Mouse (Mus musculus) macrophage (primary cell): Measurements from ENCODE around the gene Nav2. TPM values are rescaled to one million over a fixed set of nuclear protein-coding genes. Genes with fewer than 3 reads are reported as not detected.

Experiments
- H3K27ac ChIP-seq: fragments of 350-480 bp; formaldehyde crosslinking; 2 replicates; pipeline ENCODE4 v1.9.0; 2021
- H3K36me3 ChIP-seq: fragments of 350-480 bp; formaldehyde crosslinking; 2 replicates; pipeline ENCODE4 v1.9.0; 2021; ENCODE audit errors: inconsistent target
- H3K4me3 ChIP-seq: fragments of 350-480 bp; formaldehyde crosslinking; 2 replicates; pipeline ENCODE4 v1.9.0; 2021; ENCODE audit errors: inconsistent target
- H3K79me2 ChIP-seq: fragments of 350-480 bp; formaldehyde crosslinking; 2 replicates; pipeline ENCODE4 v1.9.0; 2021; ENCODE audit errors: inconsistent target
- WGBS: methylation state at CpG from one replicate; pipeline ENCODE4 v1.1.7; 2026; ENCODE audit warnings: inconsistent platforms; ENCODE audit not compliant: missing documents; 5-methylcytosine and 5-hydroxymethylcytosine counted together
- polyA plus RNA-seq: library from polyadenylated mRNA; stranded (reverse); fragments of 250-400 nt; gene quantifications from 3 replicates; pipeline ENCODE4 v1.2.4, GENCODE M21; 2018; ENCODE audit warnings: inconsistent platforms

Nav2 gene
- polyA plus RNA-seq, 1 experiment from 2014 or later, result 19.2 TPM

DNA sequence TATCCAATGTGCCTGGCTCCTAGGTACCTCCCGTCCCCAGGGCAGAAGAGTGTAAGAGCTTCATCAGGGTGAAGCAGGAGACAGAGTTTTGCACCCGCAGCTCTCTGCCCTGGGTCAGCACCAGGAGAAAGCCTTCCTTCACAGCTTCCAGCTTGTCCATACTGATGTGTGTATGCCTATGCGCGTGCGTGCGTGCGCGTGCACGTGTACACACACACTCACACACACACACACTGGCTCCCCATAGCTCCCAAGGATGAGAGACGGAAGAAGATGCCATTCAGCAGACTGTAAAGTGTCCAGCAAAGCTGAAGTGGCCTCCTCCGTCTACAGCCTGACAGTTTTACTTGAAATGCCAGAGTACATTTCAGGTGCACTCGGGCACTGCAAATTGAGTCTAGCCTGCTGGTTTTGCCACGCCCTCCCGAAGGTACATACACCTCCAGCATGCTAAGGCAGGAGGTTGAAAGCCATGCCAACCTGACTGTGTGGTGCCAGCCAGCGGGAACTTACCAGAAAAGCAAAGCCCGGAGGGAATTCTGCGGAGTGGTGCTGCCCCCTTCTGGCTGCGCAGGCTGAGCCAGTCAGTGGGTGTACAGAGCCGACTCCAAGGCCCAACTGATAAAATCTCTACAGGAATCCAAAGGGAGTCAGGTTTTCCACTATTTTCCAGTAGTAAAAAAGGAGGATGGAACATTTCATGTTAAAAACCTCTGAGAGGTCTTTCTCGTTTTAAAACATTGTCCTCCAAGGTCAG lies 212.6 kb downstream of the Nav2 start:
- H3K4me3 ChIP-seq, result no peak overlapping the region
- WGBS, result 29% methylated on average over 14 of the region's 20 CpGs
- no peak overlapping the region for H3K27ac ChIP-seq
- H3K79me2 ChIP-seq, result no peaks in the 10 kb centered on the region
- H3K36me3 ChIP-seq, result no peaks in the 10 kb centered on the region

GRCm38 (mm10) chr7:49122498-49122897 lies 214.0 kb downstream of the Nav2 start:
- Histone ChIP-seq H3K36me3 (no peaks in the 10 kb centered on the region), H3K4me3 (no peak overlapping the region), H3K27ac (no peak overlapping the region), H3K79me2 (no peaks in the 10 kb centered on the region)
- WGBS, result 85% methylated on average over 7 of the region's 7 CpGs

- WGBS, result 38% methylated on average over 3 of the region's 3 CpGs
- Histone ChIP-seq H3K36me3 (no peaks in the 10 kb centered on the region), H3K27ac (no peak overlapping the region), H3K4me3 (no peak overlapping the region), H3K79me2 (no peaks in the 10 kb centered on the region)
Measured at GRCm38 (mm10) chr7:49125545-49125944, 217.0 kb downstream of the Nav2 start.

GRCm38 (mm10) chr7:49128224-49128623 lies 219.7 kb downstream of the Nav2 start:
- 86% methylated on average over 8 of the region's 8 CpGs for WGBS
- Histone ChIP-seq H3K27ac (no peak overlapping the region), H3K36me3 (no peaks in the 10 kb centered on the region), H3K4me3 (no peak overlapping the region), H3K79me2 (no peaks in the 10 kb centered on the region)

GRCm38 (mm10) chr7:49132851-49133351 lies 224.4 kb downstream of the Nav2 start:
- WGBS, result 42% methylated on average over 10 of the region's 10 CpGs
- H3K4me3 ChIP-seq, result no peak overlapping the region
- no peak overlapping the region for H3K27ac ChIP-seq
- no peaks in the 10 kb centered on the region for H3K36me3 ChIP-seq
- no peaks in the 10 kb centered on the region for H3K79me2 ChIP-seq

- H3K79me2 ChIP-seq, result no peaks in the 10 kb centered on the region
- no peak overlapping the region for H3K4me3 ChIP-seq
- no peak overlapping the region for H3K27ac ChIP-seq
- H3K36me3 ChIP-seq, result no peaks in the 10 kb centered on the region
- 79% methylated on average over 4 of the region's 5 CpGs for WGBS
Measured at GRCm38 (mm10) chr7:49134396-49134795, 225.9 kb downstream of the Nav2 start.

GRCm38 (mm10) chr7:49139762-49140161 lies 231.2 kb downstream of the Nav2 start:
- Histone ChIP-seq H3K4me3 (no peak overlapping the region), H3K79me2 (no peaks in the 10 kb centered on the region), H3K27ac (no peak overlapping the region), H3K36me3 (no peaks in the 10 kb centered on the region)
- WGBS, result 82% methylated on average over 2 of the region's 2 CpGs

DNA sequence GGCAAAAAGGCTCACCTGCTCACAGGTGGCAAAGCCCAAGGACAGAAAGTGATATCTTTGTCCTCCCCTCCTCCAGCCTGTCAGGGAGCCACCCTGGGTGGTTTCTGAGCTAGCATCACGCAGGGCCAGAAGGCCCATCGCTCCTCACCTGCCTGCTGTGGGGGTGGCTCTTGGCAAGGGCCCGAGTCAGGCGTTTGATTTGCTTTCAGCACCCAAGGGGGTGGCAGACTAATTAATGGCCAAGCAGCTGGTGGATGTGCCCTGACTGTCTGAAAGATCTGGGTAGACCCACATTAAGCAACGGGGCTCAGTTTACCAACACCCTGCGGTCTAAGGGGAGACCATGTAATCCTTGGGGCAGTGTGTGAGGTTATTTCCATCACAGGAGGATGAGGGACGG lies 235.4 kb downstream of the Nav2 start:
- Histone ChIP-seq H3K4me3 (no peak overlapping the region), H3K36me3 (no peaks in the 10 kb centered on the region), H3K27ac (no peak overlapping the region), H3K79me2 (no peaks in the 10 kb centered on the region)
- WGBS, result 94% methylated on average over 7 of the region's 7 CpGs

GRCm38 (mm10) chr7:49145749-49146670 lies 237.5 kb downstream of the Nav2 start:
- WGBS, result 44% methylated on average over 22 of the region's 22 CpGs
- H3K27ac ChIP-seq, result no peak overlapping the region
- no peak overlapping the region for H3K4me3 ChIP-seq
- no peaks in the 10 kb centered on the region for H3K79me2 ChIP-seq
- no peaks in the 10 kb centered on the region for H3K36me3 ChIP-seq

DNA sequence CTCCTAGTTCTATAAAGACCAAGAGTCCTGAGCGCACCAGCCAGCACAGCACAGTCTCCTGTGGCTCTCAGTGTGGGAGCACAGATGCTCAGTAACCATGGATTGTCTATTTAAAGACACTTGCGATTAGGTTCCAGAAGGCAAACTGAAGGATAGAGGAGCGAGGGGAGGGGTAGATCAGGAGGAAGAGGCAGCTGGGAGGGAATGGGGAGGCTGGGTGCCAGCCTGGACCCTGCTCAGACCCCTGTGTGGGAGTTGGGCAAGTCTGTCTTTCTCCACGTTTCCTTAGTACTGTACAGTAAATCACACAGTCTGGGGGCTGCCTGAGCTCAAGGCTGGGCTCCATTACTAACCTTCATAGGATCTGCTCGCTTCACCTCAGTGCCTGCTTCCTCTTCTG lies 243.8 kb downstream of the Nav2 start:
- no peaks in the 10 kb centered on the region for H3K79me2 ChIP-seq
- no peak overlapping the region for H3K27ac ChIP-seq
- 60% methylated on average over 5 of the region's 5 CpGs for WGBS
- no peaks in the 10 kb centered on the region for H3K36me3 ChIP-seq
- no peak overlapping the region for H3K4me3 ChIP-seq

DNA sequence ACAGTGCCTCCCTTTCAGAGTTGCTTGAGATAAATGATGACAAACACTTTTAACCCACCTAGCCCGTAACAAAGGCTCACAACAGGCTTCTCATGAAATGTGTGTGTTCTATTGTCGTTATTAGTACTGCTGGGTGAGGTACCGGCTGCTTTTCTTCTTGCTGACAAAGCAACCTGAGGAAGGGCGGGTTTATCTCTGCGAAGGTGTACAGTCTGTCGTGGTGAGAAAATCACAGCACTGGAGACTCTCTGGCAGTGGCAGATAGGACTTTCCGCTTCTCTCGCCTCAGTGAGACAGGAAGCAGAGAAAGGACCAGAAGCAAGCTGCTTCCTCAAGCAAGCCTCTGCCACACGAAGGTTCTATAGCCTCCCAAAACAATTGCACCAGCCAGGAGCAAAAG lies 244.2 kb downstream of the Nav2 start:
- Histone ChIP-seq H3K36me3 (no peaks in the 10 kb centered on the region), H3K4me3 (no peak overlapping the region), H3K27ac (no peak overlapping the region), H3K79me2 (no peaks in the 10 kb centered on the region)
- WGBS, result 20% methylated on average over 9 of the region's 9 CpGs

DNA sequence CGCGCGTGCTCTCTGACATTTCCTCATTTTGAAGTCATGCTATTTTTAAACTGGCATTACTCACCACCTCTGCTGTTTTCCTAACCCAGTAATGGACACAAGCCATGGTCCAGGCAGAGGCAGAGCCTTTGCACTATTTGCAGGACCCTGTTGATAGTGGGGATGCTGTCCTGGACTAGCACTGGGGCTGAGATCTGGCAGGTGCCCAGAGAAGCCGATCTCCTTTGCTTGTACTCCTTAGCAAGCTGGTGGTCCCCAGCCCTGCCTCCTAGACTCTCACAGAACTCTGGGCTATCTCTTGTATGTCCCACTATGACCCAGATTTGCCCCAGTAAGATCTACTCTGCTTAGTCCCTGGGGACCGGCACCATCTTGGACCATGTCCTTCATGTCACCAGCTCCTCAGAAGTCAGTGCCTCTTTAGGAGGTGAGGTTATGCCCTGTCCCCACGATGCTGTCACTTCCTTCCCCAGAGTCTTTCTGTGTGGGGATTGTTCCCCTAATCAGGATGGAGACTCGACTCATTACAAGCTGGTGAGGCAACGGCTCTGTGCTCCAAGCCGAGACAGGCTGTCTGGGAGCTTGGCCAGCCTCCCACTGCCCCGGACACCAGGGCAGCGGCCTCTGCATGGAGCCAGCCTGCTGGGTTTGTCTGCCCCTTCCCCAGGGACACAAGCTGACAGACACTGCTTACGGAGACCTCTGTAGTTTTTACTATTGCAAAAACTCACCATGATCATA lies 250.3 kb downstream of the Nav2 start:
- Histone ChIP-seq H3K4me3 (no peak overlapping the region), H3K27ac (peak overlapping the region; percentile 97), H3K79me2 (no peaks in the 10 kb centered on the region), H3K36me3 (no peaks in the 10 kb centered on the region)
- WGBS, result 30% methylated on average over 12 of the region's 12 CpGs

DNA sequence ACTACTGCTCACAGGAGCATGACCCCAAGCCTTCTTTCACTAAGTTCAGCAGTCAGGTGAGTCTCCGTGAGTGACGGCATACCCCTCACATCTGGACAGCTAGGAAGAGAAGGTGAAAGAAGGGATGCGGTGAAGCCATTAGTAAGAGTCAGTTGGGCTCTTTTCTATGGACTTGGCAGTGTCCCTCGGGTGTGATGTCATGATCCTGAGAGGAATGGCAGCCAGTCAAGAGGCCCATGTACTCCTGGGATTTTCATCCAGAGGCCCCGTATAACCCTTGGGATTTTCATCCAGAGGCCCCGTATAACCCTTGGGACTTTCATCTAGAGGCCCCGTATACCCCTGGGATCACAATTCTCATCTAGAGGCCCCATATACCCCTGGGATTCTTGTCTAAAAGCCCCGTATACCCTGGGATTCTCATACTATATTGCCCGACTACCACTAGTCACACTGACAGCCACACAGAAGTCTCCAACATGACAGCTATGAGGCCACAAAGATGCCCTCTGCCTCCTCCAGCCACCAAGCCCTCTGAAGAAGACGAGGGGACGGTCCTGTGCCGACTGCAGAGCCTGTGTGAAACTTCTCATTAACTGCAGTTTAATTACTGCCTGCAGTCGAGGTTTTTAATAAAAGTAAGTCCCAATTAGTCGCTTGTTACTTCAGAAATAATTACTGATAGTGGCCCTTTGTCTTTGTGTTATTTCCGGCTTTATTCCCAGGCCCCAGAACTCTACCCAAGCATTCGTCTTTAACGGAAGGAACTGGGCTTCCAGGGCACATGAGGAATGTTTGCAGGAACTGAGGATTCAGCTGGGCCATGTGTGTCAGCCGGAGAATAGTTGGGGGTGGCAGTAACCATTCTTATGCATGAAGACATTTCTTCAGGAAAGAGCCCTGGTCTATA lies 251.4 kb downstream of the Nav2 start:
- Histone ChIP-seq H3K36me3 (no peaks in the 10 kb centered on the region), H3K4me3 (no peak overlapping the region), H3K27ac (peak overlapping the region; percentile 97), H3K79me2 (no peaks in the 10 kb centered on the region)
- 97% methylated on average over 18 of the region's 18 CpGs for WGBS

- no peaks in the 10 kb centered on the region for H3K36me3 ChIP-seq
- WGBS, result 61% methylated on average over 9 of the region's 9 CpGs
- no peaks in the 10 kb centered on the region for H3K79me2 ChIP-seq
- no peak overlapping the region for H3K27ac ChIP-seq
- no peak overlapping the region for H3K4me3 ChIP-seq
Measured at GRCm38 (mm10) chr7:49162079-49162478, 253.6 kb downstream of the Nav2 start.
